Mouse (Mus musculus): Measurements from ENCODE around the gene Ripk3. TPM values are rescaled to one million over a fixed set of nuclear protein-coding genes. Genes with fewer than 3 reads are reported as not detected.

Gene Ripk3
- total RNA-seq, 2 experiments from 2014 or later: 8.3 to 9.1 TPM

DNA sequence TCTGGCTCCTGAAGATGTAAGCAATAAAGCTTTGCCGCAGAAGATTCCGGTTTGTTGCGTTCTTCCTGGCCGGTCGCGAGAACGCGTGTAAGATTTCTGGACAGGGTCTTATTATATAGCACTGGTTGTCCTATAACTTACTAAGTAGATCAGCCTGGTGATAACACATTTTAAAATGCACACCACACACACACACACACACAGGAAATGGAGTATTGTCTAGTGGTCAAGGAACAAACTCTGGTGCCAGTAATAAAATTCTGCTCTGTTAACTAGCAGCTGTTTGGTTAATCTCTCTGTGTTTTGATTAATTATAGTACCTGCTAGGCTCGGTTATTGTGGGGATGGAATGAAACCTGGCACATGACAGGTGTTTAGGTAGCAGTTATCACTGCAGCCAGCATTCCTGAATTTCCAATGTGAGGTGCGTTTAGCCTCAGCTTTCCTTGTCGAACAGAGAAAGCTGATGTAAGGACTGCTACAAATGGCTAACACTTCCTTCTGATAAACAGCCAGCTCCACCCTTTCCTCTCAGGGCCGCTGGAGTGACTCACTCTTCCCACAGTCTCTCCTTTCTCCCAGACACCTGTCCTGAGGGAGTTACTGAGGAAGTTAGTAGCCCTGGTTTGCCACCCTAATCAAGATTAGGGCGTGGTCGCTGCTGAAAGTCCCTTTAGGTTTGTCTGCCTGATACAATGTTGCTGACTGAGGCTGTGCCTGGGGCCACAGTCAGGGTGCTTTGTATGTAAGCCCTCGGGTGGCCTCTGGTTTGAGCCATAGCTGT lies 6.9 kb upstream of the Ripk3 start:
- no peak for DNase-seq

DNA sequence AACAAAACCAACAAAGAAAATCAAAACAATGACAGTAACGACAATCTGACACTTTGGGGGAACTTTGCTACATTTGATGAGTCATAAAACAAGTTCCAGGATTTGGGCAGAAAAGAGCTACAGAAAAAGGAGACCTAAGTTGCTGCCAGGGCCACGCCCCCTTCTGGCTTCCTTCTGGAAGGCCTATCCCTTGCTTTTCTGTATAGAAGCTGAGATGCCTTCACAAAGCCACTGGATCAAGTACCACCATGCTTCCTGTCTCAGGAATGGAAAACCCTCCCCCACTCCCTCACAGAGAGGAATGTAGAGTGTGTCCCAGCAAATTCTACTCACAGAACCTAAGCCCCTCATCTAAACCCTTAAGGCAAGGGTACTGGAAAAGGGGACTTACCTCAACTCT lies 5.3 kb upstream of the Ripk3 start:
- DNase-seq: no peak

DNA sequence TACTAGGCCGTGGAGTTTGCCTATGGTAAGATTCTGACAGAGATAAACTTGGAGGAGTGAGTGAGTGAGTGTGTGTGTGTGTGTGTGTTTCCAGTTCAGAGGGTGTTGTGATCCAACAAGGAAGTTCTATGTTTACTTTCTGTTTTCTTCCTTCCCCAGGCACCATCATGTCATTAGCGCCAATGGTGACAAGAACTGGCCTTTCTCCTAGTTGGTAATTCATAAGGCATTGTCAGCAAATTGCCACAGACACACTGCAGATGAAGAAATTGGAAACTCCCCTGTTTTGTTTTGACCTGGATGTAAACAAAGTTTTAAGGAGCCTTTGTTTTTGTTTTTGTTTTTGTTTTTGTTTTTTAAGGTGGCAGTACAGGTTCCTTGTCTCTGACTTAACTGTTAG lies 4.8 kb upstream of the Ripk3 start:
- no peak for DNase-seq

DNA sequence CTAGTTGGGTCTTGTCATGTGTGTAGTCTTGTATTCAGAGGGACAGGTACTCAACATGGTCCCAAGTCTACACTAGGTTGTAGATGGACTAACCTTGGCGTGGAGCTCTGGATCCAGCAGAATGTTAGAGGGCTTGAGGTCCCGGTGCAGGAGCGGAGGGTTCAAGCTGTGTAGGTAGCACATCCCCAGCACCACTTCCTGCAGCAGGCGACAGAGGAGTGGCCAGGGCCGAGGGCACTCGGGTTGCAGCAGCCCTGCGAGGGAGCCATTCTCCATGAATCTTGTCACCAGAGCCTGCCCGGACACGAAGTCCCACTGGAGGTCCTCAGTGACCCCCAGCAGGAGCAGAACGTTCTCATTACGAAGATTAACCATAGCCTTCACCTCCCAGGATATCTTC lies 934 bp downstream of the Ripk3 start:
- no peak for DNase-seq

DNA sequence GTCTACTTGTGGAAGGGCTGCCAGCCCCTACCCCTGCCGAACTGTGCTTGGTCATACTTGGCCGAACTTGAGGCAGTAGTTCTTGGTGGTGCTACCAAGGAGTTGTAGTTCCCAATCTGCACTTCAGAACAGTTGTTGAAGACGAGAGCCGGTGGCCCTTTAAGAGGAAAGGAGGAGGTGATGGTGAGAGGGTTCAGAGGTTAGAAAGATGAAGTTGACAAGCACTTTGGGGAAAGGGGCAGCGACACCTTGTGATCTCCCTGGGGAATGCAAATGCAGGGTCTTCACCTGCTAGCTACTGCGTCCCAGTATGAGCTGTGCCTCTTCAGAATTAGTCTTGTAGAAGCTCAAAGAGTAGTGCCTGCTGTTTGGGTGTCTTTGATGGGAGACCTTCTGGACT lies 3.5 kb downstream of the Ripk3 start:
- DNase-seq: no peak

DNA sequence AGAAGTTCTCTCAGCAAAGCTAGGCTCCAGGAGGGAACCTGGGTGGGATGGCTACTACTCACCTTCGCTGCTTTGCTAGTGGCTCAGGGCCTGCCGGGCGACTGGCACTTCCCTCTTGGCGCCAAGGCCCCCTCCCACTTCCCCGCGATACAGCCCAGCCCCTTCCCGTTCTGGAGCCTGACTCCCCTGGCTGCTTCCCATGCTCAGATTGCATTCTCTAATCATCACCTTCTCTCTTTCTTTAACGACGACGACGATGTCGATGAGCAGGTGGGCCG lies 4.8 kb downstream of the Ripk3 start, which contains the start of gene Adcy4:
Gene Adcy4 (minus strand): TSS at position 138 of the 278 bp plus-strand sequence.
- DNase-seq: peak; percentile 34

DNA sequence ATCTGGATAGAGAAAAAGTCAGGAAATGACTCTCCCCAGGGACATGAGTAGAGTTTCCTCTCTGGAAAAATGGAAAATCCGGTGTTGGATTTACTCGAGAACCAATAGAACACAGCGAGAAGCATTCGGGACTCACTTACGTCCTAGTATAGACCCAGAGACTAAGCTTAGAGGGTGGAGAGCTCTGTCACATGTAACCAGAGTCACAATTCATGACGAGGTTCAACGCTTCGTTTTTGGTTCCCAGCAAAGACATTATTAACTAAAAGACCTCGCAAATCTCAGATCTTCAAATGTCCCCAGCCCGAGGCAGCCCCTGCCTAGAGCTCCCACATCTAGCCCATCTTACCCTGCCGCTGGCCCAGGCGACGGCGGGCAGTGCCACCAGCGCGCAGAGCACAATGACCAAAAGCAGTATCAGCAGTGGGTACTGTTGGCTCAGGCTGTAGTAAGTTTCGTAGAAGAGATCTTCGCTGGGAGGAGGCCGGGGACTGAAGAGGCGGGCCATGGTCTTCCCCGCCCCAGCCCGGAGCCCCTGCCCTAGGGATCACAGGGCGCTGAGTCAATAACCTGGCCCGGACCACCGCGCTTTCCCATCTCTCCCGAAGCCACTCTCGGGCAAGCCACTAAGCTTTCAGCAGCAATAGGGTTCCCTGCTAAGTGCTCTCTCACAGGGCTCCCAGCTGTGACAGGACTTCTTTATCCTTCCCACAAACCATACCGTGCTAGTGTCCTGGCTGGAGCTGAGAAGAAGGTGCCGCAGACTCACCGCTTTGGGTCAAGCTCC lies 5.3 kb downstream of the Ripk3 start:
- DNase-seq: peak; percentile 11

DNA sequence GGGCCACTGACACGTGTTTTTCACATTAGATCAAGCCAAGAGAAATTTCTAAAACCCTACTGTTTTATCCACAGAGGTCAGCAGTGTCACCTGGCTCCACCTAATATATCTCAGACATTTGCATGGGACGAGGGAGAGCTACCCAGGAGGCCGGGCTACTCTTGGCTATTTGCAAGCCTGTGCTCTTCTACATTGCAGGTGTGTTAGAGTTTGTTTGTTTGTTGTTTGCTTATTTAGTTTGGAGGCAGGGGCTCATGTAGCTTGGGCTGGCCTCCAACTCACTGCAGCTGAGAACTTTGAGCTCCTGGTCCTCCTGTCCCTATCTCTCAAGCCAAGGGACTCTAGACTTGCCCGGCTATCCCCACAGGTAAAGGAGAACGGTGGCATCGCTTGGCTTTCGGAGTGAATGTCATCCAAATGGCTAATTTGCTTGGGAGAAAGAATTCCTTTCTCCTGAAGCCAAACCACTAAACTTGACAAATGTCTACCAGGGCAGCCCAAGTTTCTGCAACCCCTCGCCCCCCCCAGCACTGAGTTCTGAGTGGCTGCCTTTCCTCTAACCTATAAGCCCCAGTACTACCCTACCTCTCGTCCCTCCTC lies 6.2 kb downstream of the Ripk3 start:
- DNase-seq: peak; percentile 4

DNA sequence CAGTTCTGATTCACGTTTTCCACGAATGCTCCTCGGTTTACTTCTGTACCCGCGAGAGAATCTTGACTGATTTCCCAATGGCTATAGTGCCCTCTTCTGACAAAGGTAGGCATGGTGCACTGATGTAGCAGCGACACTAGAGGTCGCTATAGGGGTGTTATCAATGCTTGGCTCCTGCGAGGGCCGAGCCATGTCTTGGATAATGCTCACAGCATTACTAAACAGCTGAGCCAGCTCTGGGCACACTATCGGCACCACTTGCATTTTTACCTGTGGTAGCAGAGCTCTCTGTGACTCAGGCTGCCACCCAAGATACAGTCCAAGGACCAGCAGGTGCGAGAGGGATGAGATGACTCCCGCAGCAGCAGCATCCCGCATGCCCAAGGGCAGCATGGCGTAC lies 7.4 kb downstream of the Ripk3 start:
- peak; percentile 78 for DNase-seq

DNA sequence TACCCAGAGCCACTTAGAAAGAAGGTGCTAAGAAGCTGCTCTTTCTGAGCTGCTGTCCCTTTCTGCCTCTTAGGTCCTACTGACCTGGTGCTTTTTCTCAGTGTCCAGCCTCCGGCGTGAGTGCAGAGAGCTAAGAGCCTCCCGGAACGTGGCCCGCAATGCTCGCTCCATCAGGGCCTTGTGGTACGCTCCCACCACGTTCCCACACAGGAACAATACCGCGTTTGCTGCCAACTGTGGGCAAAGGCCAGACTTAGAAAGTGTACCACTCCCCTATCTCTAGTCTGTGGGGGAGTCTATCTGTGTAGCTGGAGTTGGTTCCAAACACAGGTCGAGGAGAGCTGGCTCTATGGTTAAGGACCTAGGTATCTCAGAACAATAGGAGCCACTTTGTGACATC lies 7.9 kb downstream of the Ripk3 start:
- DNase-seq: peak; percentile 2

DNA sequence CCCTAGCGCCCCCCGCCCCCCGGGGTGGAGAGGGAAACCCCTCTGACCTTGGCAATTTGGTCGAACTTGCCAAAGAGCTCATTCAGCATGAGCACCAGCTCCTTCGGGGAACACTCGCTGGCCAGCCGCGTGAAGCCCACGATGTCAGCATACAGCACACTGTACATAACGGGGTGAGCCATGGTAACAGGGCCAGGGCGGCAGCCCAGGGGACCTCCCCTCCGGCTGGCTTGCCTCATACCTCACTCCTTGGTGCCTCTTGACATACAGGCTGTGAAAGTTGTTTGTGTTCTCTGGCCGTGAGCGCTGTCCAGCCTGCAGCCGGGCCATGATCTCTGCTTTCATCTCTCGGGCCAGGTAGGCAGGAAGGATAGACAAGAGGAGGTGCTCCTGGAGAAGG lies 9.0 kb downstream of the Ripk3 start:
- DNase-seq: peak; percentile 2

DNA sequence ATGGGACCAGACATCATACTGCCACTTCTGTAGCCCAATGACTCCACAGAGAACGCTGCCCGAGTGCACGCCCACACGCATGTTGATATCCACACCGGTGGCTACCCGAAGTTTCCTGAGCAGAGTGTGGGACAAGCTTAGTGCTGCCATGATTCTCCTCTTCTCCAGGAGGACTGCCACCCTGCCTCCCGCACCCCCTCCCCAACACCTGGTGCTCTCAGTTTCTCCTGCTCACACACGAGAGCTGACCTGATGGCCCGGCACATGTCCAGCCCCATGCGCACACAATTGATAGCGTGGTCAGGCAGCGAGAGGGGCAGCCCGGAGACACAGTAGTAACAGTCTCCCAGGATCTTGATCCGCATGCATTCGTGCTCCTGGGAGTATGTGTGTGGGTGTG lies 10.0 kb downstream of the Ripk3 start:
- DNase-seq: peak; percentile 1

DNA sequence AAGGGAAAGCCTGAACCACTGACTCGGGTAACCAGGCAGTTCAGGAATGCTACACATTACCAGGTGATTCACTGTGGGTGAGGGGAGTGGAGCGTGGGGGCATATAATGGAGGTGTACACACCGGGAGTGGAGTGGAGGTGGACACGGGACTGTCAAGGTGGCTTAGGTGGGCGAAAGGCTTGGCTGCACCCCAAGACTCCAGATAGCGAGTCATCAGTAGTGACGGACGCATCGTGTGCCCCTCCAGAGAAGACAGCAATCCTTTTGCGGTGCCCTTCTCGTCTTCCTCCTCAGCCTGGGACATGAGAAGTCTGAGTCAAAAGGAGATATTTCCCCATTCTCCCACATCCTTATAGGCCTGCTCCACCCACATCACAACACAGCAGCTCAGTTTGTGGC lies 10.9 kb downstream of the Ripk3 start:
- DNase-seq: no peak

DNA sequence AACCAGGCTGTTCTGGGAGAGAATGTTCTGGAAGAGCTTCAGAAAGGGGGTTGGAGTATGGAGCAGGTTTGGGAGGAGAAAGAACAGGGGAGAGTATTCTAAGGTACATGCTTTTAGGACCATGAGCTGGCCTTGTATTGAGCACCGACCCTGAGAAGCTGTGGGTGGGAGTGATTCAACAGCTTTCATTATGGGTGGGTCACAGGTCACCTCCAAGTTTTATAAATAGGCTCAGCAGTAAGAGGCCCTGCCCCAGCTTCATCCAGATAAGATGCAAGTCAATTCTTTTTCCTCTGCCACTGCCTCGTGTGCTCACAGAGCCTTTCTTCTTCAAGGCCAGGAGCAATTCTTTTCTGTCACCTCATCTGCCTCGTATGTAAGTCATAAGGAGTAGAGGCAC lies 11.5 kb downstream of the Ripk3 start:
- DNase-seq: no peak

DNA sequence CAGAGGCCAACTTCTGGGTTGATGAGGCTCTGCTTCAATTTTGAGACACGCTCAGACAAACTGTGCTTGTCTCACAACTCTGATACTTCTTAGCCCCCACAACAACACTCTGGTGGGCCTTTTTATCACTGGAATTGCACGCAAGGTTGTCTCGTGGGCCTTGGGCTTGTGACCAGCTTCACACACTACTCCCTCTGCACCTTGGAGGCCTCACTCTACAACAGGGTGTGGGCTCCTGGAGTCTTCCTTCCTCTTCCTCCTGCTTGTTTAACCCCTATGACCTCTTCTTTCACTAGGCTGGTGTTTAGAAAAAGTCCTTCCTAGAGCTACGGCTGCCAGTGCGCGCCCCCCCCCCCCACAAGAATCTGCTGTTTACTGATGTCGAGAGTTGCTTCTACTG lies 12.0 kb downstream of the Ripk3 start:
- DNase-seq: no peak

DNA sequence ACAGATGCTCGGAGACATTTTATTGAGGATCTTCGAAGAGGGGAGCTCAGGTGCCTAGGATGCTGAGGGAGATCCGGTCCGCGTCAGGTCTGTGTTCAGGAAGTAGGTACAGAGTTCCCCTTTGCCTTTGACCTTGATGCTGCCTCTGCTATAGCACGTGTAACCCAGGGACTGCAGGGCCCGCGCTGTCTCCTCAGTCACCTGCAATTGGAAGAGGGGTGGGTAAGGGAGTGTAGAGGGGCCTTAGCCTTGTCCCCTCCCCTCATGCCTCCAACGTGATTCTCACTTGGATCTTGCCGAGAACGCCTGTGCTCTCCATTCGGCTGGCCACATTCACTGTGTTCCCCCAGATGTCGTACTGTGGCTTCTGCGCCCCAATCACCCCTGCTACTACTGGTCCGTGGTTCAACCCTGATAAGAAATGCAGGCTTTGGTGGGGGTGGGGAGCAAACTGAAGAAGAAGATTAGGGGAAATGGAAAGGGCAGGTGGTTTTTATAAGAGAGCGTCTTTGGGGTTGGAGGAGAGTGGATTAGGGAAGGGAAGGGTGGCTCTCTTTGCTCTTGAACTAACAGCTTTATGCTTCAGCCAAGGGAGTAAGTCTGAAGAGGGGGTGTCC lies 19.5 kb downstream of the Ripk3 start:
- no peak for DNase-seq

DNA sequence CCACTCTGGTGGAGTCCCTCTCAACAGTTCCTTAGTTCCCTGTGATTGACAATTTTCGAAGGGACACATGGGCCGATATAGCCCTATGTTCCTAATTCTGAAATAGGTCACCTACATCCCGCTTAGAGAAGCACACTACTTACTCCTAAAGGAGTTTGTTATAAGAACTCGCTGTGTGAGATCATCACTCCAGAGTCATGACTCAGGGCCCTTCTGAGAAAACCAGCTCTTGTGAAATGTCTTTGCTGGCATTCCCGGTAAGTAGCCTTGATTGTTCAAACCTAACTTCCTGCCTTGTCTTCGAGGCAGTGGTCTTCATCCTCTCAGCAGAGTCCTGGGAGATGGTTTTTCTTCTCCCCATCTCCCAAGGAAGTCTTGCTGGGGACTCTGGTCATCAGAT lies 20.1 kb downstream of the Ripk3 start:
- DNase-seq: no peak

DNA sequence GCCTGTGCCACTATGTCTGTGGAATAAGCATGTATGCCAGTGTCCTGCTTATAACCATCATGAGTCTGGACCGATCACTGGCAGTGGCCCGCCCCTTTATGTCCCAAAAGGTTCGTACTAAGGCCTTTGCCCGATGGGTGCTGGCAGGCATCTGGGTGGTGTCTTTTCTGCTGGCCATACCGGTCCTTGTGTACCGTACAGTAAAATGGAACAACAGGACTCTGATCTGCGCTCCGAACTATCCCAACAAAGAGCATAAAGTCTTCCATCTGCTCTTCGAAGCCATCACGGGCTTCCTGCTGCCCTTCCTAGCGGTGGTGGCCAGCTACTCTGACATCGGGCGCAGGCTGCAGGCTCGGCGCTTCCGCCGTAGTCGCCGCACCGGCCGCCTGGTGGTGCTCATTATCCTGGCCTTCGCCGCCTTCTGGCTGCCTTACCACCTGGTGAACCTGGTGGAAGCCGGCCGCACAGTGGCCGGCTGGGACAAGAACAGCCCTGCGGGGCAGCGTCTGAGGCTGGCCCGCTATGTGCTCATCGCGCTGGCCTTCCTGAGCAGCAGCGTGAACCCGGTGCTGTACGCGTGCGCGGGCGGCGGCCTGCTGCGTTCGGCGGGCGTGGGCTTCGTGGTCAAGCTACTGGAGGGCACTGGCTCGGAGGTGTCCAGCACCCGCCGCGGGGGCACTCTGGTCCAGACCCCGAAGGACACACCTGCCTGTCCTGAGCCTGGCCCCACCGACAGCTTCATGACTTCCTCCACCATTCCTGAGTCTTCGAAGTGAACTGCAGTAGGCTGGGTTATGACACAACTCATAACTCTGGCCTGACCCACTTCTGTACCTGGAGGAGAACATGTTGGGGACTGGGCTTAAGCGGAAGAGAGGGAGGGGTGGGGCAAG lies 20.9 kb downstream of the Ripk3 start:
- peak; percentile 69 for DNase-seq

DNA sequence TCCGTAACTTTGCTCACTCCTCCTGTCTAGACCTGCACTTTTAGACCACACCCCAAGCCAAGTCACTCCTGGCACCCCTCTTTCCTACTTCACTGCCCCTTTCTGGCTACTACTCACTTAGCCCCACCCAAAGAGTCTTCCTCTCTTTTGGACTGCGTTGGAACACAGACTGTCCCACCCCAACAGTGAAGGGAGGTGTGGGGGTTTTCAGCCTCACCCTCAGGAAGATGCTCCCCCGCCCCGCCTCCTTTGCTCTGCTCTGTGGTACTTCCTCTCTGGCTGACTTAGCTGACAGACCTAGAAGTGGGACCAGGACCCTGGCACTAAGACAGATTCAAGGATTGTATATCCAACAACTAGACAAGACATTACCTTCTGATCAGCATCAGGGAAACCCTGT lies 23.0 kb downstream of the Ripk3 start, which contains the start of gene Ltb4r1:
Gene Ltb4r1 (plus strand): TSS at position 267 of the 400 bp plus-strand sequence.
- DNase-seq: no peak

DNA sequence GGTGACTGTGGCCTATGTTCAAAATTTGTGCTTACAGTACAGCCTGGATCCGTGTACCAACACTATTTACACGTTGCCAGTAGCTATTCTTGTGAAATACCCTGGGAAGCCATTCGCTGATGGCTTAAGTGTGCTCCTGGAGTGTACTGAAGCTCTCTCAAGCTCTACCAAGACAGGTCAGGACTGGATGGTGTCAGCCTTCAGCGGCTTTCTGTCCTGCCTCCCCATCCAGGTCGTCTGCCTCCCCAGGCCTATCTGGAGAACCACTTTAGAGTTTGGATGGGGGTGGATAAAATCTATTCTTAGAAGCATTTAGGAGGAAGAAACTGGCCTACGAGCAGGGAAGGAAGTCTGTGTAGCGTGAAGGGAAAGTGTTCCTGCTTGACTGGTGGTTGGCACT lies 25.5 kb downstream of the Ripk3 start:
- DNase-seq: no peak

DNA sequence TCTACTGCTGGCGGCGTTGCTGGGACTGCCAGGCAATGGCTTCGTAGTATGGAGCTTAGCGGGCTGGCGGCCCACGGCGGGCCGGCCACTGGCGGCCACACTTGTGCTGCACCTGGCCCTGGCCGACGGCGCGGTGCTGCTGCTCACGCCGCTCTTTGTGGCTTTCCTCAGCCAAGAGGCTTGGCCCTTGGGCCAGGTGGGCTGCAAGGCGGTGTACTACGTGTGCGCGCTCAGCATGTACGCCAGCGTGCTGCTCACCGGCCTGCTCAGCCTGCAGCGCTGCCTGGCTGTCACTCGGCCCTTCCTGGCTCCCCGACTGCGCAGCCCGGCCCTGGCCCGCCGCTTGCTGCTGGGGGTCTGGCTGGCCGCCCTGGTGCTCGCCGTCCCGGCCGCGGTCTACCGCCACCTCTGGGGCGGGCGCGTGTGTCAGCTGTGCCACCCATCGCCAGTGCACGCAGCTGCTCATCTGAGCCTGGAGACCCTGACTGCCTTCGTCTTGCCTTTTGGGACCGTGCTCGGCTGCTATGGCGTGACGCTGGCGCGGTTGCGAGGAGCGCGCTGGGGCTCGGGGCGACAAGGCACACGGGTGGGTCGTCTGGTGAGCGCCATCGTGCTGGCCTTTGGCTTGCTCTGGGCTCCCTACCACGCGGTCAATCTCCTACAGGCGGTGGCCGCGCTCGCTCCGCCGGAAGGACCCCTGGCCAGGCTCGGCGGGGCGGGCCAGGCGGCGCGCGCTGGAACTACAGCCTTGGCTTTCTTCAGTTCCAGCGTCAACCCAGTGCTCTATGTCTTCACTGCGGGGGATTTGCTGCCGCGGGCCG lies 26.5 kb downstream of the Ripk3 start:
- peak; percentile 63 for DNase-seq

Measured in adrenal gland, postnatal 10 days (tissue).